Mouse (Mus musculus) adrenal gland (tissue): ENCODE results near the gene Gm21719.
"Not testable (repeated sequence)": the region's sequence is repeated elsewhere in the genome, so short reads cannot be mapped to it uniquely, and the experiment has no call there.

Source experiments
- intact Hi-C: fragments of 180-260 bp; cut with DNase I; formaldehyde crosslinking; loops from one replicate; pipeline ENCODE4 v1.15.1; 2025
- long read RNA-seq, 2 experiments: library from polyadenylated mRNA; unstranded; transcript quantifications; one replicate each; pipeline ENCODE4 v2.0.0; 2020; ENCODE audit warnings: borderline replicate concordance in 1 of 2; ENCODE audit not compliant: insufficient replicate concordance in 1 of 2

Gm21719 gene
- long read RNA-seq, experiment 1, result 0 reads
- long read RNA-seq, experiment 2, result 0 reads

GRCm38 (mm10) chrY:6682772-6683171 lies at the start of gene Gm21719:
Gm21719 (minus strand) TSS chrY:6682872.
- intact Hi-C loops, result not testable (repeated sequence)
